Mouse (Mus musculus) MEL (cell line): Measurements from ENCODE around the gene Txnrd1.

Source experiments
- BHLHE40 ChIP-seq: IDR thresholded peaks from 2 replicates; pipeline ENCODE4 v1.6.1; 2012; ENCODE audit warnings: low read depth, mild to moderate bottlenecking, inconsistent platforms, low read length, improper control_type of control experiment, borderline replicate concordance
- CHD2 ChIP-seq: IDR thresholded peaks from 2 replicates; pipeline ENCODE4 v1.6.1; 2011; ENCODE audit warnings: low read length, improper control_type of control experiment
- CTCF ChIP-seq, 3 experiments: IDR thresholded peaks in 2 of 3; conservative IDR thresholded peaks in 1 of 3; 2 replicates each; pipeline ENCODE4 v1.5.1; 2011 to 2012; ENCODE audit warnings: low read length in 3 of 3, low read depth in 2 of 3, mild to moderate bottlenecking in 2 of 3, improper control_type of control experiment in 1 of 3, inconsistent platforms in 1 of 3, mixed read lengths in 1 of 3, moderate library complexity in 1 of 3; ENCODE audit not compliant: control insufficient read depth in 1 of 3, insufficient read depth in 1 of 3, poor library complexity in 1 of 3, severe bottlenecking in 1 of 3
- ELF1 ChIP-seq: IDR thresholded peaks from 2 replicates; pipeline ENCODE4 v1.6.1; 2014; ENCODE audit warnings: low read depth, mild to moderate bottlenecking, inconsistent platforms, low read length, improper control_type of control experiment, moderate library complexity
- KAT2A ChIP-seq: conservative IDR thresholded peaks from 2 replicates; pipeline ENCODE4 v1.6.1; 2012; ENCODE audit warnings: low read depth, low read length, improper control_type of control experiment, inconsistent platforms
- MAX ChIP-seq: IDR thresholded peaks from 2 replicates; pipeline ENCODE4 v1.6.1; 2011; ENCODE audit warnings: low read length, improper control_type of control experiment
- MEF2A ChIP-seq: IDR thresholded peaks from 2 replicates; pipeline ENCODE4 v1.6.1; 2014; ENCODE audit warnings: low read depth, mild to moderate bottlenecking, inconsistent platforms, low read length, improper control_type of control experiment; ENCODE audit not compliant: poor library complexity, insufficient replicate concordance, severe bottlenecking; ENCODE audit errors: extremely low read depth
- MXI1 ChIP-seq: IDR thresholded peaks from 2 replicates; pipeline ENCODE4 v1.6.1; 2011; ENCODE audit warnings: mild to moderate bottlenecking, low read depth, low read length, improper control_type of control experiment
- POLR2A ChIP-seq, 2 experiments: IDR thresholded peaks; 2 replicates each; pipeline ENCODE4 v1.6.1; 2011 to 2012; ENCODE audit warnings: low read length in 2 of 2, mild to moderate bottlenecking in 2 of 2, control low read depth in 1 of 2, improper control_type of control experiment in 1 of 2, low read depth in 1 of 2, moderate library complexity in 1 of 2; ENCODE audit not compliant: control insufficient read depth in 1 of 2, insufficient read depth in 1 of 2, poor library complexity in 1 of 2
- POLR2AphosphoS2 ChIP-seq: IDR thresholded peaks from 2 replicates; pipeline ENCODE4 v1.6.1; 2011; ENCODE audit warnings: low read length, improper control_type of control experiment
- TBP ChIP-seq: IDR thresholded peaks from 2 replicates; pipeline ENCODE4 v1.8.0; 2011; ENCODE audit warnings: low read depth, low read length, improper control_type of control experiment
- UBTF ChIP-seq: IDR thresholded peaks from 2 replicates; pipeline ENCODE4 v1.6.1; 2012; ENCODE audit warnings: low read depth, mild to moderate bottlenecking, inconsistent platforms, low read length, improper control_type of control experiment, moderate library complexity, borderline replicate concordance; ENCODE audit not compliant: insufficient read depth
- USF1 ChIP-seq: IDR thresholded peaks from 2 replicates; pipeline ENCODE4 v1.6.1; 2014; ENCODE audit warnings: low read depth, mild to moderate bottlenecking, inconsistent platforms, low read length, improper control_type of control experiment, moderate library complexity
- ZNF384 ChIP-seq: IDR thresholded peaks from 2 replicates; pipeline ENCODE4 v1.6.1; 2012; ENCODE audit warnings: low read depth, mild to moderate bottlenecking, inconsistent platforms, low read length, improper control_type of control experiment

DNA sequence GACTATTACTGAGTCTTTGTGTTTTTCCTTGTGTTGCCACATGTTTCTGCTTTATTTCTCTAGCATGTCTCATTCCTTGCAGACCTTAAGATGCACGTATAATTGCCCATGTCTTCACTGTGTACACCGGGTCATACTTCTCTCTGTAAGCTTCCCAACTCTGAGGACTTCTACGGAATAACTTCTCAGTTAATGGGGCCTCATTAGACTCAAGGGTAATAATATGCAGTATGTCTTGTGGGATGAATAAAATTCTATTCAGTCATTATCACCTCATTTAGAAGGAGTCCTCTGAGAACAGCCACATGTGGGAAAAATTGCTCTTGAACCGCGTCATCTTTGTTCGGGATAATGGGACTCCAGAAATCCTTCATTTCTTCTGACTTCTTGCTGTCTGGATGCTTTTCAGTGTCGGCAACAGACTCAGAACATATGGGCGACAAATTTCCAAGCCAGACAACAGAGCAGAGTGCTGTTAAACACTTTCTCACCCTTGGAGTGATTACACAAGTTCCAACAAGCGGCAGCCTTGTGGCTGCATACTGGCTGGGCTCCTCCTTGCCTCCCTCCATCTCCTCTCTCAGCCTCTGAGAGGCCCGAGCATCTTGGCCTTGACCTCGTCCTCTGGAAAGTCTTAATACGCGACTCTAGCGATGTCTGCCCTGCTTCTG lies 10.5 kb upstream of the Txnrd1 start:
- TF ChIP-seq CTCF (IDR thresholded peaks at IDR 0.05 in 2 of 3, conservative IDR thresholded peaks at IDR 0.05 in 1 of 3; ENCODE audit: control insufficient read depth in 1 of 3, insufficient read depth in 1 of 3, low read depth in 2 of 3, low read length in 3 of 3, poor library complexity in 1 of 3, severe bottlenecking in 1 of 3) (no peak), UBTF (no peak), MAX (no peak), ELF1 (no peak), KAT2A (no peak), TBP (no peak), MEF2A (no peak), POLR2A (IDR thresholded peaks at IDR 0.05; ENCODE audit: control insufficient read depth in 1 of 2, insufficient read depth in 1 of 2, low read depth in 1 of 2, low read length in 2 of 2, poor library complexity in 1 of 2) (no peak), POLR2AphosphoS2 (no peak), ZNF384 (no peak), MXI1 (no peak), CHD2 (no peak), USF1 (no peak), BHLHE40 (no peak)
